Mouse (Mus musculus) adipose tissue, adult 10 weeks (tissue): ENCODE data around the gene Pi4kb. TPM values are rescaled to one million over a fixed set of nuclear protein-coding genes. Genes with fewer than 3 reads are reported as not detected.

Experiments used
- polyA plus RNA-seq: library from polyadenylated mRNA; stranded (reverse); fragments of 350-450 nt; fragmentation: Illumina TruSeq; extraction: RNeasy Lipid Tissue Mini Kit (QIAGEN cat#74804); gene quantifications from one replicate; pipeline ENCODE4 v1.2.3, GENCODE M21; 2014; ENCODE audit warnings: low read depth, low replicate concordance

Pi4kb gene
- 33.9 TPM for polyA plus RNA-seq

DNA sequence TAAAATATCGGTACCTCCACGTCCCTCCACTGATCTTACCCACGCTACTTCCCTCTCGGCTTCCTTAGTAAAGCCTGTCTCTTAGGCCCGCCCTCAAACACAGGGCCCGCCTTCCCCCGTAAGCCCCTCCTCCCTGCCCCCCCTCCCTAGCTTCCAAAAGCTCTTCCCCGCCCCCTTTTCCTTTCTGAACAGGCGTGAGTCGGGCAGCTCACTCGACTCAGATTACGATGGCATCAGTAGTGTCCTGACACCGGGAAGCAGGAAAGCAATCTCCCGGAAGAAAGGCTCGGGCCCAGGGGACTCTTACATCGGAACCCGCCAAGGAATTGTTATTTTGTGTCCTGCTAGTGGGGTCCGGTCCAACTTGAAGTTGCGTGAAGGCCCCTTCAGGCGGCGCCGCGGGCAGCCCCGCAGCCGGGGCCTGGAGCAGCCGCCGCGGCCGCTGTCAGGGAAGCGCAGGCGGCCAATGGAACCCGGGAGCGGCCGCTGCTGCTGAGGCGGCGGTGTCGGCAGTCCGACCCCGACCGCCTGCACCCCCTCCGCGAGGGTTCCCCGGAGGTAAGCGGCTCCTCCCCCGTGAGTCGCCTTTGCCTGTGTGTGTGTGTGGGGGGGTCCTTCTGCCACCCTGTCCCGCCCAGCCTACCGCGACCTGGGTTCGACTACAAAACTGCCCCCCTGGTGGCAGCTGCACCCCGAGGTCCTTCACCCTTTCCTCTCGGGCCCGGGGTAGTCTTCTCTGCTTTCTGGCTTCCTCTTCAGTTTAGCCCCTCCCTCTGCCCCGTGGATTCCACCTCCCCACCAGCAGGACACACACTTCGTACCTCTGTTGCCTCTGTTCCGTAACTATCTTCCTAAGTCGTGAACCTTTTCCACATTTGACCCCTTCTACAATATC is at the start of gene Pi4kb:
Pi4kb (plus strand) TSS at position 204 of the 895 bp plus-strand sequence.

GRCm38 (mm10) chr3:94932809-94933564 is 41.5 kb upstream of the Pi4kb start, which contains the start of gene Selenbp1:
TSS of gene Selenbp1 (plus strand) at chr3:94933056.

DNA sequence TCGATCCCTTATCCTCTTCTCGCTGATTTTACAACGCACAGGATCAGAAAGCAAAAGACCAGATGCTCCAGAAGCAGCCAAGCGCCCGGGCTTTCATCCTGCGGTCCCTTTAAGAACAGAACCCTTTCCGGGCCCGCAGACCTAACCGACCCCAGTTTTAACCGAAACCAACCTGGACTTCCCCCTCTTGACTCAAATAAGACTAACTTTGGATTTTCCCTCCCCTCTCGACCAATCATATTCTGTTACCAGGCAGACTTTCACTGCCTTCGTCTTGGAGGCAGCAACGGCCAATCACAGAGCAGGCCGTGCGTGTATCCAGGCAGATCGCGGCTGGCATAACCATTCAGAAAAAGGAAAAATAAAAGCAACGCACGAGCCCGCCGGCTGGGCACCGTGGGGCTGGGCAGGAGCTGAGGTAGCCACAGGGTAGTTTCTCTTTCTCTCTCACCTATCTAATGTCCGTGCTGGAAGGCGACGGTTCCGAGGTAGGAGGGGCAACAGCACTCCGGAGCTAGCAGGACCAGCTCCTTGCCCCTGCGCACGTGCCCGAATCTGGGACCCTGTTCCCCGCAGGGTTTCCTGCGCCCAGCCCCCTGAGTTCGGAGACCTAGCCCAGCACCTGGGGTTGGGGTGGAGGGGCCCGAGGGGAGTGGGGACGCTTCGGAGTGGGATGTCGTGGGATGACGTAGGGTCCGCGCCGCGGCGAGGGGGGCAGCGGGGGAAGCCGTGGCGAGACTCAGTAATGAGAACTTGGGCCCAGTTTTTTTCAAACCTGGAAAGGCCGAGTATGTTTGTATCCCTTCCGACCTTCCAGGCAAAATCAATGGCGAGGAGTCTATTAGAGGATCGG is 20.5 kb upstream of the Pi4kb start, which contains the start of gene Rfx5:
Rfx5 (plus strand) TSS at position 312 of the 853 bp plus-strand sequence.

GRCm38 (mm10) chr3:95015337-95015872 is 40.9 kb downstream of the Pi4kb start, which contains the start of gene Zfp687:
TSS of gene Zfp687 (minus strand) at chr3:95015448.

GRCm38 (mm10) chr3:95042166-95042837 is 67.8 kb downstream of the Pi4kb start, which contains the start of gene Psmd4:
TSS of gene Psmd4 (minus strand) at chr3:95042614.

Other genes with a start within 250 kb of the Pi4kb start
- gene Cgn, start 188.2 kb upstream of the Pi4kb start, polyA plus RNA-seq, result 13.1 TPM
- 17.9 TPM for gene Pogz, start 137.2 kb upstream of the Pi4kb start, polyA plus RNA-seq
- gene Psmb4, start 87.8 kb upstream of the Pi4kb start, polyA plus RNA-seq, result 211 TPM
- 123 TPM for gene Selenbp1, start 41.7 kb upstream of the Pi4kb start, polyA plus RNA-seq
- gene Rfx5, start 20.7 kb upstream of the Pi4kb start, polyA plus RNA-seq, result 13.5 TPM
- gene Zfp687, start 40.7 kb downstream of the Pi4kb start, polyA plus RNA-seq, result 24.9 TPM
- gene Psmd4, start 67.9 kb downstream of the Pi4kb start, polyA plus RNA-seq, result 134 TPM
- gene Pip5k1a, start 132.2 kb downstream of the Pi4kb start, polyA plus RNA-seq, result 19.1 TPM
- 45.3 TPM for gene Vps72, start 136.3 kb downstream of the Pi4kb start, polyA plus RNA-seq
- 0.31 TPM for gene Tmod4, start 149.7 kb downstream of the Pi4kb start, polyA plus RNA-seq
- 34.3 TPM for gene Scnm1, start 159.3 kb downstream of the Pi4kb start, polyA plus RNA-seq
- 11.0 TPM for gene Lysmd1, start 159.4 kb downstream of the Pi4kb start, polyA plus RNA-seq
- 9.1 TPM for gene Tnfaip8l2, start 167.6 kb downstream of the Pi4kb start, polyA plus RNA-seq
- gene Sema6c, start 185.7 kb downstream of the Pi4kb start, polyA plus RNA-seq, result 4.2 TPM
- gene Gabpb2, start 243.2 kb downstream of the Pi4kb start, polyA plus RNA-seq, result 18.6 TPM